Mouse (Mus musculus) spleen, postnatal 10 days (tissue): ENCODE results near the gene Usp22.

Source experiments
- DNase-seq, 2 experiments: peaks; one replicate each; pipeline ENCODE4 v3.0.0; 2021 to 2022; ENCODE audit warnings: low spot score in 2 of 2

The Usp22 gene

GRCm38 (mm10) chr11:61108911-61109361 lies 65.9 kb downstream of the Usp22 start:
- peak; percentile 39 to 51 for DNase-seq

GRCm38 (mm10) chr11:61104241-61104901 lies 70.5 kb downstream of the Usp22 start:
- peak; percentile 73 to 88 for DNase-seq

- no peak for DNase-seq
Observed at GRCm38 (mm10) chr11:61102397-61103339, 72.2 kb downstream of the Usp22 start.
